Mouse (Mus musculus) bone marrow, adult 2 months (tissue): ENCODE results near the gene Ccsap.

Source experiments
- CTCF ChIP-seq: fragments of 200-500 bp; IDR thresholded peaks from 2 replicates; pipeline ENCODE4 v1.5.1; 2011; ENCODE audit warnings: low read length, control low read depth; ENCODE audit not compliant: control insufficient read depth, insufficient read depth
- POLR2A ChIP-seq: fragments of 200-500 bp; IDR thresholded peaks from 2 replicates; pipeline ENCODE4 v1.6.1; 2011; ENCODE audit warnings: low read depth, mild to moderate bottlenecking, control low read depth, low read length, borderline replicate concordance; ENCODE audit not compliant: control insufficient read depth

GRCm38 (mm10) chr8:123813892-123814266 lies 46.1 kb downstream of the Ccsap start:
- no peak for TF ChIP-seq POLR2A
- no peak for TF ChIP-seq CTCF
